Mouse (Mus musculus) embryonic fibroblast, embryonic 13.5 days (primary cell): ENCODE results near the gene Mov10.
A peak's percentile ranks its signal among the peaks of the same experiment; 100 is the strongest.
"Not testable (repeated sequence)": the region's sequence is repeated elsewhere in the genome, so short reads cannot be mapped to it uniquely, and the experiment has no call there.

Experiments used
- CTCF ChIP-seq: IDR thresholded peaks from 2 replicates; pipeline ENCODE4 v1.5.1; 2011; ENCODE audit warnings: mild to moderate bottlenecking, control low read depth, low read length, moderate library complexity, borderline replicate concordance; ENCODE audit not compliant: insufficient read depth
- POLR2A ChIP-seq: IDR thresholded peaks from 2 replicates; pipeline ENCODE4 v1.6.1; 2011; ENCODE audit warnings: low read depth, mild to moderate bottlenecking, control low read depth, low read length, moderate library complexity

DNA sequence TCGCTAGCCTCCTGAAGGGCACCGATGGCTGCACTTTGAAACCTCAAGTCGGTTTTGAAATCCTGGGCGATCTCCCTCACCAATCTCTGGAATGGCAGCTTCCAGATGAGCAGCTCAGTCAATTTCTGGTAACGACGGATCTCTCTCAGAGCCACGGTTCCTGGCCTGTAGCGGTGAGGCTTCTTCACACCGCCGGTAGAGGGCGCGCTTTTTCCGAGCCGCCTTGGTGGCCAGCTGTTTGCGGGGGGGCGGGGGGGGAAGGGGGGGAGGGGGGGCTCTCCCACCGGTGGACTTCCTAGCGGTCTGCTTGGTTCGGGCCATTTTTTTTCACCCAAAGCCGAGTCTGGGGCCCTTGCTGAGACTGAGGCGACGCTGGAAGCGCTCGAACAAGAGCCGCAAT, 65.5 kb downstream of the Mov10 start:
- 0 out of 2 replicates have a peak, but pooled peaks have one; percentile 16 for TF ChIP-seq CTCF
- TF ChIP-seq POLR2A: not testable (repeated sequence)
